Mouse (Mus musculus) C2C12 (cell line): ENCODE measurements at regions not wholly inside any gene's neighbourhood (a gene's known extent, or its start where the extent isn't known, plus 50 kb on each side); places are given as distances from the start of the nearest gene placed in this dataset.

Experiments
- CTCF ChIP-seq: IDR thresholded peaks from one replicate; pipeline ENCODE4 v1.5.1; 2011; ENCODE audit not compliant: control insufficient read depth, insufficient read depth, insufficient read length
- MAX ChIP-seq: IDR thresholded peaks from one replicate; pipeline ENCODE4 v1.6.1; 2011; ENCODE audit warnings: mild to moderate bottlenecking, control low read depth
- USF1 ChIP-seq: IDR thresholded peaks from one replicate; pipeline ENCODE4 v1.6.1; 2011; ENCODE audit warnings: low read depth, mild to moderate bottlenecking, control low read depth, moderate library complexity

GRCm38 (mm10) chr2:64413846-64414245, 316.0 kb upstream of the Fign start:
- TF ChIP-seq CTCF, result no peak
- TF ChIP-seq USF1, result no peak
- no peak for TF ChIP-seq MAX
